Mouse (Mus musculus) lung, postnatal 14 days (tissue): ENCODE measurements around the gene Arid3b.

Source experiments
- DNase-seq: peaks from one replicate; pipeline ENCODE4 v3.0.0; 2021

Gene Arid3b

DNA sequence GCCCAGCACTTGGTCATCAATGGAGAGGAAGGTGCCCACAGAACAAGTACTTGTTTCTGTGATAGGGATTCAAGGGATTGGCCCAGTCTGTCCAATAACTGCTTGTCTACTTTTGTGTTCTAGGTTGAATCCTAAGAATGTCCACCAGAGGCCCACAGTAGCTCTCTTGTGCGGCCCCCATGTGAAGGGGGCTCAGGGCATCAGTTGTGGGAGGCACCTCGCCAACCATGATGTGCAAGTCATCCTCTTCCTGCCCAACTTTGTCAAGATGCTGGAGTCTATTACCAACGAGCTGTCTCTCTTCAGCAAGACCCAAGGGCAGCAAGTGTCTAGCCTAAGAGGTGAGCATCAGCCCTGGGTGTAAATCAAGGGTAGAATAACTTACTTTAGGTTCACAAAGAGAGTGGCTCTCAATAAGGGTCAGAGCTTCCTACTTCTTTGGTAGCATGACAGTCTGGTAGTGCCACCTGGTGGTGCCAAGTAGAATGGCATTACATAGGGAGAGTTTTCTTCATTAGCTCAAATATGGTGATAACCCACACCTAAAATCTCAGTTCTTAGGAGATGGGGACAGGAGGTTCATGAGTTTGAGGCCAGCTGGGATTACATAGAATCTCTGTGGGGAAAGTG lies 92.0 kb downstream of the Arid3b start:
- peak; percentile 58 for DNase-seq
